Mouse (Mus musculus) embryo, embryonic 10 days (tissue): ENCODE results near the gene Rheb.
A peak's percentile ranks its signal among the peaks of the same experiment; 100 is the strongest.
"Not testable (repeated sequence)": the region's sequence is repeated elsewhere in the genome, so short reads cannot be mapped to it uniquely, and the experiment has no call there.

Source experiments
- DNase-seq: peaks from one replicate; pipeline ENCODE4 v3.0.0-alpha.2; 2015; ENCODE audit warnings: low spot score

Rheb gene

DNA sequence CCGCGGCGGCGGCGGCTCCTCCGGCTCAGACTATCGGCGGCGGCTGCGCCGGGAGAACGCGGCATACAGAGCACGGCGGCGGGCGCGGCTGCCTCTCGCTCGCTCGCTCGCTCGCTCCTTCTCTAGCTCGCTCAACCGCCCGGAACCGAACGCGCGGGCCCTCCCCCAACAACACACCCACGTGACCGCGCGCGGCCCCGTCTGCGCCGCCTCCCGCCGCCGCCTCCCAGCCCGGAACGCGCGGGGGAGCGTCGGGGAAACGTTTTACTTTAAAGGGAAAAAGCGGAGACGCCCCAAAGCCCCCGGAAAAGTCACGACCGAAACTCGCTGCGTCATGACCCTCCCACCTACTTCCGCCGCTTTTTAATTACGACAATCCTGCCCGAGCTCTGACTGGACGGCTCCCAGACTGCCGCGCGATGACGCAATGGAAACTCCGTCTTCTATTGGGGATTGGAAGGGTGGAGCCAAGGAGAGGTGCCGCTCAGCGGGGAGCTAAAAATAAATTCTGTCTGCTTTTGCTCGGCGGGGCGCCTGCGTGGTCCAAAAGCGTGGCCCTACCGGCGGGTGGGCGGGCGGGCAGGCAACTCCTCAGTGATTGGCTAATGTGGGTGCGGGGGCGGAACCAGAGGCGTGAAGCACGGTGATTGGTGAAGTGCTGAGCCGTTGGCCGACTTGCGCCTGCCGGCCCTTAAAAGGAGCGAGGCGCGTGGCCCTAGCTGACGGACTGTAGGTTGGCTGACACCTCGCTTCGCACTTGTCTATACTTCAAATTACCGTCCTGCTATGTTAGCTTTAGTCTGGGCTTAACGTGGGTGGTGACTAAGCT is at the start of gene Rheb:
Gene Rheb (minus strand): TSS at position 351 of the 829 bp plus-strand sequence.
- peak; percentile 100 for DNase-seq

DNA sequence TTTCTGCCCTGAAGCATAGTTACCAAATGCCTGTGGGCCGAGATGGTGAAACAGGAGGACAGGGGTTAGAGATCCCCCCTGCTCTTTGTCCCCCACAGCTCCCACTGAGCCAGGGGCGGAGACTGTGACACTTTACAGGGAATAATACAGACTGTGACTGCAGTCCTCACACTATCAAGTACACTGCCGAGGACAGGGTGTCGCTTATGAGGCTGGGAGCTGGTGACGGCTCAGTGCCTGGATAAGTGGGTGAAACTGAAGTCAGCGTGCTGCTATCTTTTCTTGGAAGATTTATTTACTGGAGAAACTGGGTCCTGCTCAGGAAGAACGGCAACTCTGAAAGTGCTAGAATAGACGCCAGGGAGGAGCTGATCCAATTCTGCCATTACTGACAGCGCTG is 47.4 kb upstream of the Rheb start:
- DNase-seq: no peak

DNA sequence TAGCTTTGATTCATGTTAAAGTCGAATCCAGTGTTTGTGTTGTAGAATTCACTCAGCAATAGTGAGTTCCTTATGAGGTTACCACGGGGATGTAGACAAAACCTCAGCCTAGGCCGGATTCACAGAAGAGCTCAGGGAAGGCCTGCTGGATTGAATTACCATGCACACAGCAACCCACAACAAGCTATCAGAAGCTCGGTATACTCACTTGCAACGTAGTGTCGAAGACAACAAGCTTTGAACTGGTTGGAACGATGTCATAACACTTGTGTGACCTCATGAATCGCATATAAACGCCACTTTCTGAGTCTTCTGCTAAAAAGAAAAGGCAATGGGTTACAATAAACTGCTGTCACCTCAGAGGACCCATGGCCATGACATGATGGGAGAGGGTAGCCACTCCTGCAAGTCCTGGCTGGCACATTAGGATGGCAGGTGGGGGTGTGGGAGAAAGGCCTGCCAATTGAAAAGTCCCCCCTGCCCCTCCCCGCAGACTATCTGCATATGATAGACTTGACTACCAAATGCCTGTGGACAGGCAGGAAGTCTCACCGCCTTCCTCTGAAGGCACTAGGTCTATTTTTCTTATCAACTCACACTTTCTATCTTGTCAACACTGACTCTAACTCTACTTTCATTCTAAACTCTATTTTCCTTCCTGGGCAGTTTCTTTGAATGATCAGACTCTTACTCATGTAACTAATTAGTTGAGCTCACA is 46.6 kb upstream of the Rheb start:
- no peak for DNase-seq

DNA sequence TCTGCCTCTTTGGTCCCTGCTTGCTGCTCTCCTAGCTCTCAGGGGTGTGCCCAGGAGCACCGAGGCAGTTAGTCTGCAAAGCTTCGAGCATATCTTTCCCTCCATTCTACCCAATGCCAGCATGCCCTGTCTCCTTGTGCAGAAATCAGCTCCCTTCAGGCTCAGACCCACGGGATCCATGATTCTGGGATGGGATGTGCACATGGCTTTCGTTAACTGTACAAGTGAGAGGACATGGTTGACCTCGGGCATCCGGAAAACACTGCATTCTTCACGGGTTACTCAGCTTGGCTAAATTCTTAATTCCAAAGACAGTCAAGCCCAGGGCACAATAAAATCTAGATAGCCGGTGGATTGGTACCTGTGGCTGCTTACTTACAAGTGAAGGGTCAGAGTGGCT is 44.8 kb upstream of the Rheb start:
- DNase-seq: no peak

DNA sequence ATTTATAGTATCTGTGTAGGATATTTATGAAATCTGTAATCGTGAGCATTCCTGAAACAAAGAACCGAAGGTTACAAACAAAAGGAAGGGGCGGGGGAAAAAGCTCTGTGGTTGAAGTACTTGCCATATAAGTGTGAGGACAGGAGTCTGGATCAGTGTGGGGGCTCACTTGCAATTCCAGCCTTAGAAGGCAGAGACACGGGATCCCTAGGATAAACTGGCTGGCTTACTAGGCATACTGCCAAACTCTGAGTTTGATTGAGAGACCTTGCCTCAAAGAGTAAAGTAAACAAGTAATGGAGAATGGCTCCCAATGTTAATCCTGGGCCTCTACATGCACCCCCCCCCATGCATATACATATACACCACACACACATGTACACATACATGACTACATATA is 36.3 kb upstream of the Rheb start:
- DNase-seq: no peak

DNA sequence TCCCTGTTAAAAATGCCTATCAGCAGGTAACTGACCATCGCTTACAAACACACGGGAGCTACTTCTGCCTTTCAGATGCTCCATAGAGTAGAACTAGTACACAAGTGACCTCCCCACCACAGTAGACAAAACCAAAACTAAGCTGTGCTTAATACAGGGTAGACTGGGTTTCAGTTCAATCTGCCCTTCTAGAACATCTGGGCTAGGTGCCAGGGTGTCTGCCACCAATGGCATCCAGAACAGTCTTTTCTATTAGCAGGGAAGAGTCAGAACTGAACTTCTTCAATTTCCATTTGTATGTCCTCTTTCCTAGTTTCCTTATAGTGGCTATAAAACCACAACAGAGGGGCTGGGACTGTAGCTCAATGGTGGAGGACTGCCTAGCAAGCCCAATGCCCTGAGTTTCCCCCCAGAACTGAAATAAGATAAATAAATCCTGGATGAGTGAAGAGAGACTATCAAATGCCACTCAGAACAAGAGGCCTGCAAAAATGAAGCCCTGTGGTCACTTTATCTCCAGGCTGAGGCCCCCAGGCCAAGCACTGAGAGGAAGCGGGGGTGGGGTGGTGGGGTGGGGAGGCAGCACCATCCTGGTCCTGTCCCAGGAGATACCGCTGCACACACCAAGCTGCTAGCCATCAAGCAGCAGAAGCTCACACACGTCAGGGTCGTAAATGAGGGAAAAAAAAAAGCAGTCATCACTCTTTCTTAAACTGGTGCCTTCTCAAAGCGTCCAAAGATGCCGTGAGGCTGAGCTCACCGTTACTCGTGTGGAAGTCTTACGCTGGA is 35.6 kb upstream of the Rheb start:
- no peak for DNase-seq

DNA sequence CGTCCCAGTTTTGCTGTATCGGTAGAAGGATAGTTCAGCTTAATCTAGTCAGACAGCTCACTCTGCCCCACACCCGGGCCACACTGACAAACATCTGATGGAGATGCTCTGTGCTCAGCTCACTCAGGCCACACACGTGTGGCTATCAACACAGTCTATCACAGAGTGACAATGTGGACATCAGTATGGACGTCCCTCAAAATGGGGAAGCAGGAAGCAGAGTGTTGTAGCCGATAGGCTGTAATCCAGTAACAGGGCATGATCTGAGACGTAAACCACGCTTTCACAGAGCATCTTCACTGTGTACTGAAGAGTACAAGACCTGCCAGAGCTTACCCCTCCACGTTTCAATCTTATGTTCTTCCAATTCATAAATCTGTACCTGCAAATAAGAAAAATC is 34.2 kb upstream of the Rheb start:
- DNase-seq: no peak

DNA sequence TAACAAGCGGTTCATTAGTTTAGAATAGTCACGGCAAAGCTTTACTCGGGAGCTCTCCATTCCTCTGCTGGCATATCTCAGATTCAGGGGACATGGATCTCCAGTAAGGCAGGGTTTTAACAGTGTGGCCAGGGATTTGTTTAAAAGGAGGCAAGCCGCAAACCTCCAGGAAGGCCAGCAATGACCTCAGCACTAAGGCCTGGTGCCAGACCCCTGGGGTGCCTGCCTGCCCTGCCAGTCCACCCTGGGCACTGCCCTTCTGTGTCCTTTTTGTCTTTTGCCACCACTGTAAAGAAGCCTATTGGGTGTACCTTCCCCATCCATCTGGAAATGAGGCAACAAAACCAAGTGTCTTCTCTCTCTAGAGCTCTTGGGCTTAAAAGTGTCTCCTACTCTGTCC is 31.7 kb upstream of the Rheb start:
- no peak for DNase-seq

DNA sequence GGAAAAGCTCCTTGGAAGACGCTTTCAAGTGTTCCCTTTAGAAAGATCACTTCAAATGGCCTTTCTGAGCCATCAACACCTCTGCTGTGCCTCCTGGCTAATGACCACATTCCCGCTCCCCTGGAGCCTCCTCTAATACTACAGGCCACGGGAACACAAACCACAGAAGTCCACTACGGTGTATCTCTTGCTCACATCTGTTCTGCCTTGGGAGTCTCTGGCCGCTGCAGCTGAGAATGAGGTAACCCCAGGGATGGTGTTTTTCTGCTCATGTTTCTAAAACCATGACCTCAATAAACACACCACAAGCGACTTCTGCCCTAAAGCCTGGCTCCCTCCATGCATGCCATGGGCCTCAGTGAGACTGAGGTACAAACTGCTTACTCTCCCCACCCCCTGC is 30.8 kb upstream of the Rheb start:
- DNase-seq: no peak

DNA sequence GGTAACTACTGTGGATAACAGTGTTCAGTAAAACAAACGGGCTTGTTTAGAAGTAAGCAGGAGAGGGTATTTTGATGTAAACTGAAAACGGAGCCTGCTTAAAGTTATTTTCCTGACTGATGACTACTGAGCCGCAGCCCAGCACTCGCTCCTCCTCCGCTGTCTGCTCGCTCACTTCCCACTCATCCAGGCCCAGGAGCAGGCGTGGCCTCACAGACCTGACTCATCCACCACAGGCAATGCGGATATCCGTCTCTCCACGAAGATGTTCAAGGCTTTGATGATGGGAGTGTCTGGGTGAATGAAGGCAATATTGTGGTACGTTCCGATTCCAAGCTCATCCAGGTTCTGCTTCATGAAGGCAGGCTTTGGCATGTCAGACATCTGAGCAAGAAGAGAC is 28.9 kb upstream of the Rheb start:
- DNase-seq: no peak

DNA sequence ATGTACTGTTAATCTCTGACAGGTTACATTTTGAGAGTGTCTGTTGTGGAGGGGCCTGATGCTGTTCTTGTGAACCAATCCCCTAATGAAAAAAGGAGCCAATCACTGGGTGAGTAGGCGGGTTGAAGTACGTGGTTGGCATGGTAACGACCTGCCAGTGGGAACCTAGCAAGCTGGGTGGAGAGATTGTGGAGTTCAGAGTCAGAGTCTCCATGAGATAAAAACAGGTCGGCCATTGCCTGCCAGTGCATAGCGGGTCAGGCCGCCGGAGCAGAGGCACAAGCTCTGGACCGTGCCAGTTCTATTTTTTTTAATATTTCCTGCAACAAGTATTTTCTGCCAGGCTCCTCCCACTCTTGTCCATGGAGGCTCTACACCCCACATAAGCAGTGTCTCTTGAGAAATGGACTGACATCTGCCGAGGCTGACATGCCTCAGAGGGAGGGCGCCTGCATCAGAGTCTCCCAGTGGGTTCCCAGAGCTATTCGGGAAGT is 27.4 kb upstream of the Rheb start:
- no peak for DNase-seq

DNA sequence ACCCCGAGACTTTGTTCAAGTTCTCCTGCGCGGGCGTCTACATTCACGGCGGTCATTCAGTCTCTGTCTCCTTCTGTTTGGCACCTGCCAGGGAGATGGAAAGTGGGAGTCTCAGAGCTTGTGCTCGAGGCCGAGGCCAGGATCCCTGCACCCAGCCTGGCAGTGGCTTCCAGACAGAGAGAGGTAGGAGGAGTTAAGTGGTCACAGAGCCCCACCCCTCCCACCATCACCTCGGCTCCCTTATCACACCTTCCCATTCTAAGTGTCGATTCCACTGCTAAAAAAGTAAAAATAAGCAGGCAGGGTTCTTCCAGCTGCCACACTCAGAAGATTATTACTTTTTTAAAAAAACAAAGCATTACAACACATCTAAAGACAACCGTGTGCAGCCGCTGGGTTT is 21.4 kb upstream of the Rheb start:
- DNase-seq: no peak

DNA sequence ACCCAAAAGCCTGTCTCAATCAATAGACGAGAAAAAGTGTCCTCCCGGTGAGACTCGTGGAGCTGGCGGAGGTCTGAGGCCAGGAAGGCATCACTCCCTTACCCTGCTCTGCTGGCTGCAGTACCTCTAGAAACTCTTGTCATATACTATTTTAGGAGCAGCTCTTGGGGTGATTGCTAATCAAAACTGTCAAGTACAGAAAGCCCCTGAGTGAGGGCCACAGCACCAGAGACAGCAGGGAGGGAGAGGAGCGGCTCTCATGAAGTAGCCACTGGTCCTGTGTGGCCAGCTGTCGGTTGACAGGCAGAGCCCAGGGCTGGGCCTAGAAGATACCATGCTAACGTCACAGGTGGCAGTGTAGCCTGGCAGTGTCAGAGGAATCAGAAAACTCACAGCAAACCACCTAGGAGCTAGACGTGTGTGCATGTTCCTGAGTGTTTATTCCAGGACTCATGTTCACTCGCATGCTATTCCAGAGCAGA is 19.1 kb upstream of the Rheb start:
- DNase-seq: no peak

DNA sequence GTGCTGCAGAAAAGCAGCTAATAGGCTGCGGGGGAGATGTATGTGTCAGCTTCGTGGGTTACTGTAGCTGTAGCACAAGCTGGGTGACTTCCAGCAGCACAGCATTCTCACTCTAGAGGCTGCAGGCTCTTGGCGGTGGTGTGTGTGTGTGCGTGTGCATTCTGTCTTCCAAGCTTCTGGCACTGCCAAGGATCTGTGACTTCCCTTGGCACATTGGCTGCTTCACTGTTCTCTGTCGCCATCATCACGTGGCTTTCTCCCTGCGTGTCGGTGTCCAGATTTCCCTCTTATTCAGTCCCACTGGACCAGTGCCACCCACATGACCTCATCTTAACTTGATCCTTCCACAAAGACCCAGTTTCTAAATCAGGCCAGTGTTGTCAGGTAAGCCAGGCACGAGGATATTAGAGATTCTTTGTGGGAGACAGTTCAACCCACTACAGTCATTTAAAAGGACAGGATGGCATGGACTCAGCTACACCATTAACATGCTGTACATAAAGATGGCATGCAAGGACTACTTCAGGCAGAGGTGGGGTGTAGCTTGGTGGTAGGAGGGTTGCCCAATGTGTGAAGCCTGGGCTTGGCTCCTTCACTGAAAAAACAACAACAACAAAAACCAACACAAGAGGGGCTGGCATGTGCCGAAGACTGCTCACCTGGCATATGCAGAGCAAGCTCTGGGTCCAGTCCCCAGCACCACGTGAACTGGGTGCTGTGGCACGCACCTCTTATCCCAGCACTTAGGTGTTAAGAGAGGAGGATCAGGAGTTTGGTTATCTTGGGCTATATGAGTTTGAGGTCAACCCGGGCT is 18.4 kb upstream of the Rheb start:
- DNase-seq: no peak

DNA sequence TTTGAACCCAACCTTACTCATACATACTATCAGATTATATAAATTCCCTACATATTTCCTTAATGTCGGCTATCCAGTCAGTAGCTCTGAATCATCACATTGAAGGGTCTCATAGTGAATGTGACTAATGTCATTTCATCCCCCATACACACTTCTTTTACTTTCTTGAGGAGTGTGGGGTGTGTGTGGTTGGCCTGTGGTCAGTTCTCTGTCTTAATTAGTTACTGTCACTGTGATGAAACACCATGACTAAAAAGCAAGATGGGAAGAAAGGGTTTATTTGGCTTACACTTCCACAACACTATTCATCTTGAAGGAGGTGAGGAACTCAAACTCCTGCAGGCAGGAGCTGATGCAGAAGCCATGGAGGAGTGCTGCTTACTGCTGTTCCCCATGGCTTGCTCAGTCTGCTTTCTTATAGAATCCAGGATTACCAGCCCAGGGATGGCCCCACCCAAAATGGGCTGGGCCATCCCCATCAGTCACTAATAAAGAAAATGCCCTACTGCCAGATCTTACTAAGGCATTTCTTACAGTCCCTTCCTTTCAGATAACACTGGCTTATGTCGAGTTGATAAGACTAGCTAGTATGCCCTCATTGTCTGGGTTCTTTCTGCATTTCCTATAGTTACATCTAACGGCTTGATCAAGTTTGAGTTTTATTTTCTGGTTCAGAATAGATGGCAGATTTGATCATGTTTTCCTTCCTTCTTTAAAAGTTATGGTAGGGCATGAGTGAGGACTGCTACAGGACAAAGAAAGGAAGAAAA is 17.5 kb upstream of the Rheb start:
- DNase-seq: no peak

DNA sequence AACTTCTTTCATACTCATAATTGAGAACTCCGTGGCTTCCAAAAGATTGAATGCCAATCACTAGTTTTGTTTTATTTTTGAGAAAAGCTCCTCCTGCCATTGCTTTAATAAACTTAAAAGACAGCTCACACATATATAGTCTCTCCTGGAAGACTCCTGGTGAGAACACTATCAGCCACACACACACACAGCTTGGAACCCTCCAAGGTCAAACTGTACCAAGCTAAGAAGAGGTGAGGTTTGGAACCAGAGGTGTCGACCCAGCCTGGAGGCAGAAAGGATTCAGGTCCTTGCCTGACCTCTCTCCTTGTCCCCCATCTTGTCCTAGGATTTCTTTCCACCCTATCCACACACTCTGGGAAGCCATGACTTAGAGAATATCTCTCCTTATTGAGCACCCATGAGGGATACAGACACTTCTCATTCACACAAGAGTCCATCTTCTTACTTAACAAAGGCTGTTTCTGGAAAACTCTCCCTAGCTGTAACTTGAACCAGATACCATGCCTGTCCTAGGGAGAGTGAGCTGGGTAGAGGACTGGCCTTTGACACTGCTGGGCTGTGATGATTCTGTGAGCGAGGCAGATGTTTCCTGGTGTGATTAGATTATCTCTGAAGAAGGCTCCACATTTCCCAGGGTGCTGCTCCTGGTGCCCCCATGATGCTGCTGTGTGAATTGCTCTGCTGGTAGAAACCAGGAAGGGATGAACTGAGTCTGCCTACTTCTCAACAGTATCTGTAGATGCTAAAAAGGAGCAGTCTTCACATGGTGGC is 12.6 kb upstream of the Rheb start:
- no peak for DNase-seq

DNA sequence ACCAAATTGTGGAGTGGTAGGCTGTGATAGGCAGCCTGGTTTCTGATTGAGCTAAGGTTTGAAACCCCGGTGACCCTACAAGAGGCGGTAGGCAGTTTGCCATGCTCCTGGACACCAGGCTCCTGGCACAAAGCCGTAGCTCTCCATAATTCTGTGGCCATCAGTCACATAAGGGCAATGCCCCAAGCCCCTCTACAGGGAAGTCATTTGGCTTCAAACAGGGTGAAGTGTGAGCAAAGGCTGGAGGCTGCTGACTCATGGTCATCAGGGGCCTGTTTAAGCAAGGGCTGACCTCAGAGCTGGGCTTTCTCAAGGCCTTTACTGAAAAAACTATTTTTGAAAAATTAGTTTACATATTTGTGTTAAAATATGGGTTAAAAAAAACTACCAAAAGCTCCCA is 11.8 kb upstream of the Rheb start:
- no peak for DNase-seq

DNA sequence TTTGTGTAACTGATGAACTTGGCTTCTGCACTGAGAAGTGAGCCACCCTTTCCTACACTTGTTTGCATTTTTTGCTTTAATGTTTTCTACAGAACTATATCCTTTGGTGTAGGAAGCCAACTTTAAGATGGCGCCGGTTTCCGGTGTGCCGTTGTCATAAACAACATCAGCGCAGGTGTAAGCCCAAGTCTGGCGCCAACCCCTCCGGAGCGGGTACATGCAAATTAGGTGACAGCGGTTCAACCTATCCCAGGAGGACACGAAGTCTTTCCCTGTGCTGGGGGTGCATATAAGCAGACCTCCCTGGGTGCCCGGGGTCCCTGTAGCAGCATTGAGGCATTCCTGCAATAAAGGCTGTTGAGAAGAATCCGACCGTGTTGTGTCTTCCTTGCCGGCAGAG is 5.8 kb upstream of the Rheb start:
- not testable (repeated sequence) for DNase-seq

DNA sequence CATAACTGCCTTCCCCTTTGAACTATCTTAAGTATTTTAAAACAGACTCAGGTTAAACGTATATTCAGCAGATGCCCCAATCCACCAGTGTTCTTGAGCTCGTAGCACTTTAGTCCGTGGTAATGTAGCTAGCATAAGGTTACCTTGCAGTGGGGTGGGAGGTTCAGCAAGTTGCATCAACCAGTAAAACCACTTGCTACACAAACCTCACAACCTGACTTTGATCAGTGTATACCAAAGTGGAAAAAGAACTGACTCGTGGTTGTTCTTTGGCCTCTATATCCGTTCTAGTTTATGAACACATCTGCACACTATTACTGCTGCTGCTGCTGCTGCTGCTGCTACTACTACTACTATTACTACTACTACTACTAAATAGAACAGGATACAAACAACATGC is 1.4 kb upstream of the Rheb start:
- no peak for DNase-seq

DNA sequence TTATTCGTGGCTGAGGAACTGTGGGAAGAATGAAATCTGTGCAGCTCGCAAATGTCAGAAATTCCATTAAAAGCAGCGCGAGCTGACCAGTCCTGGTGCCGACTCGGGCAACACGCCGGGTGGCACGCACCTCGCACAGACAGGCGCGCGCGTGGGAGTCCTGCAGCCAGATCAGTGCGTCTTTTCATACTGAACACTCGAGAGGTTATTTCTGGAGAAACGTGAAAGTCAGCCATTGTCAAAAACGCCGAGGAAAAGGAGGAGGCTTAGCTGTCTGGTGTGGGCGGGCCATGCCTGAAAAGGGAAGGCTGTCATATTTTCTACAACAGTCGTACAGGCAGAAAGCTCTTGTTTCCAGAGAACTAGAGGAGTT is 665 bp upstream of the Rheb start:
- no peak for DNase-seq
